Mouse (Mus musculus) kidney, adult 9 months (tissue): ENCODE measurements at regions not wholly inside any gene's neighbourhood (a gene's known extent, or its start where the extent isn't known, plus 50 kb on each side); places are given as distances from the start of the nearest gene placed in this dataset.

ENCODE experiments used
- DNase-seq: peaks from one replicate; pipeline ENCODE4 v3.0.0; 2022

- DNase-seq = no peak
Measured at GRCm38 (mm10) chr2:103893805-103894204, 64.0 kb upstream of the Lmo2 start.

- peak; percentile 30 for DNase-seq
Measured at GRCm38 (mm10) chr2:103894981-103895676, 62.7 kb upstream of the Lmo2 start.

GRCm38 (mm10) chr2:103896160-103896559 lies 61.6 kb upstream of the Lmo2 start:
- no peak for DNase-seq

GRCm38 (mm10) chr2:103896814-103897213 lies 61.0 kb upstream of the Lmo2 start:
- DNase-seq = no peak

- DNase-seq = peak; percentile 19
Measured at GRCm38 (mm10) chr2:103899713-103900112, 58.1 kb upstream of the Lmo2 start.

- DNase-seq = peak; percentile 67
Measured at GRCm38 (mm10) chr2:103900384-103900783, 57.4 kb upstream of the Lmo2 start.

DNA sequence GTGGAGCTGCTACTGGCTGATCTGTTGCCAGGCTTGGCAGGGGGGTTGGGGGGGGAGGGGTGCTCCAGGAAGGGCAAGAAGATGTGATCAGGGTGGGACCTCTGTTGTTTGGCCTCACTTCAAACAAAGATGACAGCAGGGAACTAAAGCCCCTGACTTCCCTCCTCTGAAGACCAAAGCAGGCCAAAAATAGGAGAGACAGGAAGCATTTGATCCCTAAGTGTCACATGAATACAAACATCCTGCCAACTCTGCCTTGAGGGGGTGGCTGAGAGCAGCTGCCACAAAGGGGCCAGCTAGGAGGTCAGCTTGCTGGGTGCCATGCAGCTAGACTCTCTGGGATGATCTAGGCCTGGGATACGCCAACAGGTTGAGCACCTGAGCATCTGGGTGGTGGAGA lies 56.3 kb upstream of the Lmo2 start:
- DNase-seq = peak; percentile 68

DNA sequence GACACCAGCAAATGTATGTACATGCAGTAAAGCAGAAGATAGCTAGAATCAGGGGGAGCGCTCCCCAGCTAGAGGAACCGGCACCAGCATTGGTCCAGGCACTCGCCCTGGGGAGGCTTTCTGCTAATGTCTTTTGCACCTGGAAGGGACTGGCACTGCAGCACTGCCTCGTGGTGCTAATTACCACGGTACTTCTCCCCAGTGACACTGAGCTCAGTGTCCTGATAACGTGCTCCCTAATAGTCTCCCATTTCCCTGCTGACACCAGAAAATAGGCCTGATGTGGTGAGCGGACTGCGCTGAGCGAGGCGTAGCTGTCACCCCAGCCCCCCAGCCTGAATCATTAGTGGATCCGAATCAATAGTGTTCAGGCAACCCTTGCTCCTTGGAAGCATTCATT lies 55.0 kb upstream of the Lmo2 start:
- DNase-seq = no peak

GRCm38 (mm10) chr2:103905681-103906080 lies 52.1 kb upstream of the Lmo2 start:
- DNase-seq = no peak

GRCm38 (mm10) chr2:103906581-103907184 lies 51.1 kb upstream of the Lmo2 start:
- peak; percentile 27 for DNase-seq
